In the genomic region with DNA sequence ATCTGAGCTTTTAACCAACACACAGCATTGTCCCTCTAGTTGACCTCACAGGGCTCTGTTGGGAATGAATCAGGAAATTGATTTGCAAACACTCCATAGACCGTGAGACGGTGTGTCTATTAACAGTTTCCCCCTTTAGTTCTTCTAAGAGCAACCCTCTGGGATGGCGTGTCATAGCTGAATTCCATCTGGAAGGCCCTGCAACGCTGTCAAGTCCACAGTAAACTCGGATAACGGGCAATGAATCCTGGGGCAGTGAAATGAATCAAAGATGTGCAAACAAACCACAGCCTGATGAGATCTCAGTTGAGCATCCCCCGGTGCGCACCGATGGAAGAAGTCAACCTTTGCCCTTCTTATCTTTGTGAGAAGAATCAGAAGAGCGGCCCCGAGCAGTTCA, we compare ENCODE assay signal across 16 mouse cellular contexts.
"Had no signal": no experiment of that assay in that cellular context is flagged by ENCODE, and none has a peak within 500 bp of the region (broad histone marks: within the 10 kb centered on the region; RNA-seq: fewer than 3 reads in every experiment).

No protein-coding gene starts in this region.

- DNase-seq: retina, postnatal 1 day; right cerebral cortex, adult 18-20 months; right cerebral cortex, postnatal 14 days; right cerebral cortex, postnatal 25 days; right cerebral cortex, postnatal 4 days; spleen, adult 18-20 months; thymus, adult 18-20 months; thymus, adult 2 months; thymus, postnatal 14 days; thymus, postnatal 25 days; thymus, postnatal 36 days; thymus, postnatal 4 days had no signal

- H3K9ac ChIP-seq: neural tube, embryonic 13.5 days; neural tube, embryonic 15.5 days; stomach, embryonic 15.5 days had no signal

- H3K4me3 ChIP-seq: neural tube, embryonic 13.5 days; neural tube, embryonic 15.5 days; stomach, embryonic 15.5 days had no signal

- H3K36me3 ChIP-seq: neural tube, embryonic 13.5 days; neural tube, embryonic 15.5 days; stomach, embryonic 15.5 days had no signal

- H3K9me3 ChIP-seq: neural tube, embryonic 13.5 days; neural tube, embryonic 15.5 days; stomach, embryonic 15.5 days had no signal

- H3K4me1 ChIP-seq: neural tube, embryonic 15.5 days; stomach, embryonic 15.5 days had no signal

- H3K27ac ChIP-seq: neural tube, embryonic 13.5 days; neural tube, embryonic 15.5 days; stomach, embryonic 15.5 days; stomach, postnatal 0 days had no signal

- H3K4me2 ChIP-seq: neural tube, embryonic 13.5 days; neural tube, embryonic 15.5 days; stomach, embryonic 15.5 days had no signal

- H3K27me3 ChIP-seq: neural tube, embryonic 13.5 days; neural tube, embryonic 15.5 days; stomach, embryonic 15.5 days had no signal
